Mouse (Mus musculus): Measurements from ENCODE around the gene Spon1. TPM values are rescaled to one million over a fixed set of nuclear protein-coding genes. Genes with fewer than 3 reads are reported as not detected.

The Spon1 gene
- total RNA-seq (2023), result 0.80 TPM

GRCm38 (mm10) chr7:113765667-113766497 lies at the start of gene Spon1:
Spon1 (plus strand) TSS chr7:113765998.

